Mouse (Mus musculus) testis, adult 2 months (tissue): ENCODE results near the gene Stk11ip.

ENCODE experiments used
- CTCF ChIP-seq: fragments of 200-500 bp; IDR thresholded peaks from 2 replicates; pipeline ENCODE4 v1.5.1; 2012; ENCODE audit warnings: low read depth, mild to moderate bottlenecking, inconsistent platforms, low read length, moderate library complexity; ENCODE audit not compliant: control insufficient read depth, insufficient read depth, insufficient replicate concordance
- POLR2A ChIP-seq: fragments of 200-500 bp; IDR thresholded peaks from 2 replicates; pipeline ENCODE4 v1.6.1; 2012; ENCODE audit warnings: low read depth, mild to moderate bottlenecking, inconsistent platforms, low read length, moderate library complexity; ENCODE audit not compliant: control insufficient read depth

DNA sequence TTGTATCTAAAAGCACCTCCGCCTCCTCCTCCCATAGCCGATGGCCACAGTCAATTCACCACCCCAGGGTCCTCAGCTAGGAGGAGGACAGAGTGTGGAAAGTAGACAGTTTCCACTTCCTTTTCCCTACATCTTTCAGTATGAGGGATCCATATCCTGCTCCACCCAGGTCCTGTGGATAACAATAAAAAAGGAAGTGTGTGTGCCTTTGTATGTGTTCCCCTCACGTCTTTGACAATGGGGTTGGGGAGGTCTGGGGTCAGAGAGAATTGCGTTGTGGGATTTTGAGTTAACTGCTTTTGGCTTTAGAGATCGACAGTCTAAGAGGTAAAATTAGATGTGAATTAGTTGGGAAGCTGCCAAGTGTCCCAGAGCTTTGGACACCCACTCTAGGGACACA, 11.2 kb upstream of the Stk11ip start:
- no peak for TF ChIP-seq CTCF
- TF ChIP-seq POLR2A: no peak
